Mouse (Mus musculus): ENCODE data around the gene Syt9.

DNA sequence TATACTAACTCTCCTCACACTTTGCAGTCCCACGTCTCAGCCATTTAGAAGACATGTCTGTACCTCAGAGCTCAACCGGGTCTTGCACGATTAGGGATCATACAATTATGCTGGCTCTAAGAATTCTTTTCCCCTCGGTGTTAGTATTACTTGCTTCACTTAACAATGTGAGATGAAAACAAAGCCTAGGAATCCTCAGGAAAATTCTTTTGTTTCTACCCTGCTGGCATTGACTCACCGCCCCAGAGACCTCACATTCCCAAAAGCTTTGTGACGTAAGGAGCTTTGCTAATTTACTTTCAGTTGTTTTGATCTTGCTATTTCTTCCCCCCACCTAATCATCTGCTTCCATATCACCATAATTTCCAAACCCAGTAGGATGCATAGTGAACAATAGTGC lies 166.0 kb downstream of the Syt9 start:
- TF ChIP-seq POLR2A (IDR thresholded peaks at IDR 0.05; ENCODE audit: insufficient read depth, low read depth, low read length), result no peak
- no peak for TF ChIP-seq CTCF (IDR thresholded peaks at IDR 0.05)

Measured in heart, adult 2 months (tissue).